Mouse (Mus musculus) right cerebral cortex, postnatal 25 days (tissue): Measurements from ENCODE around the gene Kcnk1.
A peak's percentile ranks its signal among the peaks of the same experiment; 100 is the strongest.

Experiments used
- DNase-seq: peaks from one replicate; pipeline ENCODE4 v3.0.0; 2022

Gene Kcnk1

GRCm38 (mm10) chr8:125996980-125997379 lies 2.0 kb downstream of the Kcnk1 start:
- DNase-seq = no peak

- DNase-seq = peak; percentile 27
Observed at GRCm38 (mm10) chr8:125997550-125997949, 2.6 kb downstream of the Kcnk1 start.

- DNase-seq = no peak
Observed at GRCm38 (mm10) chr8:125999842-126000395, 4.9 kb downstream of the Kcnk1 start.

GRCm38 (mm10) chr8:126003546-126003945 lies 8.6 kb downstream of the Kcnk1 start:
- no peak for DNase-seq

- no peak for DNase-seq
Observed at GRCm38 (mm10) chr8:126004953-126005352, 10.0 kb downstream of the Kcnk1 start.

GRCm38 (mm10) chr8:126006310-126006990 lies 11.5 kb downstream of the Kcnk1 start:
- DNase-seq = peak; percentile 33

- no peak for DNase-seq
Observed at GRCm38 (mm10) chr8:126007538-126008330, 12.8 kb downstream of the Kcnk1 start.

- no peak for DNase-seq
Observed at GRCm38 (mm10) chr8:126008945-126009344, 14.0 kb downstream of the Kcnk1 start.

GRCm38 (mm10) chr8:126010900-126011299 lies 15.9 kb downstream of the Kcnk1 start:
- DNase-seq = no peak

- DNase-seq = no peak
Observed at GRCm38 (mm10) chr8:126012334-126012733, 17.4 kb downstream of the Kcnk1 start.

- no peak for DNase-seq
Observed at GRCm38 (mm10) chr8:126013646-126014045, 18.7 kb downstream of the Kcnk1 start.

- no peak for DNase-seq
Observed at GRCm38 (mm10) chr8:126021932-126022331, 27.0 kb downstream of the Kcnk1 start.

GRCm38 (mm10) chr8:126023706-126024305 lies 28.8 kb downstream of the Kcnk1 start:
- DNase-seq = no peak

- no peak for DNase-seq
Observed at GRCm38 (mm10) chr8:126024891-126025290, 29.9 kb downstream of the Kcnk1 start.

- no peak for DNase-seq
Observed at GRCm38 (mm10) chr8:126026121-126026520, 31.2 kb downstream of the Kcnk1 start.

GRCm38 (mm10) chr8:126026584-126026983 lies 31.6 kb downstream of the Kcnk1 start:
- DNase-seq = no peak

- DNase-seq = no peak
Observed at GRCm38 (mm10) chr8:126027486-126027885, 32.5 kb downstream of the Kcnk1 start.

GRCm38 (mm10) chr8:126028941-126029340 lies 34.0 kb downstream of the Kcnk1 start:
- no peak for DNase-seq

GRCm38 (mm10) chr8:126032776-126033175 lies 37.8 kb downstream of the Kcnk1 start:
- DNase-seq = no peak

- DNase-seq = no peak
Observed at GRCm38 (mm10) chr8:126035046-126035445, 40.1 kb downstream of the Kcnk1 start.

GRCm38 (mm10) chr8:126036340-126036739 lies 41.4 kb downstream of the Kcnk1 start:
- DNase-seq = no peak

- no peak for DNase-seq
Observed at GRCm38 (mm10) chr8:126045751-126046150, 50.8 kb downstream of the Kcnk1 start.

GRCm38 (mm10) chr8:126053911-126054310 lies 58.9 kb downstream of the Kcnk1 start:
- no peak for DNase-seq

- DNase-seq = no peak
Observed at GRCm38 (mm10) chr8:126058876-126059275, 63.9 kb downstream of the Kcnk1 start.
